Mouse (Mus musculus) right cerebral cortex, adult 18-20 months (tissue): ENCODE data around the gene Nanos3.

Experiments used
- DNase-seq: peaks from one replicate; pipeline ENCODE4 v3.0.0; 2022; ENCODE audit warnings: mixed read lengths

Nanos3 gene

DNA sequence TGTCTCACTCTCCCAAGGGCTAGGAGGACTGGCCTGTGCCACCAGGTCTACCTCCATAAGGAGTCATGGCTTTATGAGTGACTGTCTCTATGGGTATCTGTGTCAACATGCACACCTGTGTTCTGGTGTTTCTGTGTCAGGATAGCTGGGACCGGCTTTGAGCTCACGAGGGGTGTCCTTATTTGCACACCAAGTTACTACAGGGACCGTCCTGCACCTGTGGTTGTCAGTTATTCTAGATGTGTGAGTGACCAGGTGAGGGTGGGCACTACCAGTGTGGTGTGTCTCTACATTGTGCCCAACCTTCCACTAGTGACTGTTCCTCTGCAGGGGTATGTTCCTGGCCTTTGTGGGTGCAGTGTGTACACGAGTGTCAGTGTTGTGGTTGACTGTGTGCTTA is 2.2 kb downstream of the Nanos3 start:
- DNase-seq, result no peak

DNA sequence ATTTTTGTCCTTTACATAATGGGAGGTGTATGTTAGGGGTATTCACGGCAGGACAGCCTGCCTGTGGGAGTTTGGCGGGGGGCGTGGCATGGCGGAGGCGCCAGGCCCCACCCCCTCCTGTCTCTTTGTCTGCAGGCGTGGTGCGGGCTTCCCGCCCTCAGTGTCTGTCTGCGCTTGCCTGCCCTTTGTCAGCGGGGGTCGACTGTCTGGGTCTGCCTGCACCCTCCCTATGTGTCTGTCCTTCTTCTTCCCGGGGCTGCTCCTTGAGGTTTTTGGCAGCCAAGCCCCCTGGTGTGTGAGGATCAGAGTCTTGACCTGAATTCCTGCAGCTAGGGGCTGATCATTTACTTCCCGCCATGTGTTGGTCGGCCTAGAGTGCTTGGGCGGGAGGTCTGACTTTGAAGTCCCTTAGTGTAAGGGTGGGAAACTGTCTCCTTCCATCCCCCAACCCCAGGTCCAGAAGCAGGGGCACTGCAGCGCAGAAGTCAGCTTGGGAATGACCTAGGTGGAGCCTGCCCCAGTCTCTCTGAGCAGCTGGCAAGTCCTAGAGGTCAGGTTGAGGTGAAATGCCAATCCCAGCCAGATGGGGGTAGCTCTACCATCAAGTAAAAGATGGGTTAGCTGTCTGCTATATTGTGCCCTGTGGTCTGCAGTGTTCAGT is 4.4 kb downstream of the Nanos3 start:
- DNase-seq, result no peak

DNA sequence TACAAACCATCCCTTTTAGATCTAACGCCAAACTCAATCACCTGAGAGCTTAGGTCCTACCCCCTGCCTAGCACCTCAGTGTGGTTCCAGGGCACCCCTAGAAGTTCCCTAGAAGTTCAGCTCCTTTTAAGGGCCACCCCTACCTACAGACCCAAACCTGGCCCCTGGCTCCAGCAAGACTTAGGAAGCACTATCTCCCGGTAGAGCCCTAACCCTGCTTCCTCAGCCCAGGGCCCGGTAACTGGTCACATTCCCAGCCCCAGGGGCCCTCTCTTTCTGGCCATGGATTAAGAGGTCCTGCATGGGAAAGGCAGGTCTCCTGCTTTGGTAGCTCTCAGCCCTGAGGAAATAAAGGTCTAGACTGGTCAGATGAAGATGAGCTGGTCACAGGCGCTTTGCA is 5.1 kb downstream of the Nanos3 start:
- no peak for DNase-seq

DNA sequence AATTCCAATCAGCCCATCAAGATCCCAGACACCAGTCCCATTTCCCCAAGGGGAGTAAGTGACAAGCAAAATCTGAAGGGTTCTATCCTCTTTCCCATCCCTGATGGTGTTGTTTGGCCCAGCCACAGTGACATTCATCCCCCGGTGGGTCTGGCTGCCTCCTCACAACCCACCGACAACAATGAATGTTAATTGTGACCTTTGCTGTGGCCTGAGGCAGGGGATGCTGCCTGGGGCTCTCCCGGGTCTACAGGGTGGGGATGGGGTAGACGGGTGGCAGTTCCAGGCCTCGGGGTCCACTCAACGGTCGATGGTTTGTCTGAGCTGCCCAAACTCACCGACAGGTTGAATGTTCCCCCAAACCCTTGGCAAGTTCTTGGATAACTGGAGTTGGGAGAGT is 6.4 kb downstream of the Nanos3 start:
- no peak for DNase-seq

DNA sequence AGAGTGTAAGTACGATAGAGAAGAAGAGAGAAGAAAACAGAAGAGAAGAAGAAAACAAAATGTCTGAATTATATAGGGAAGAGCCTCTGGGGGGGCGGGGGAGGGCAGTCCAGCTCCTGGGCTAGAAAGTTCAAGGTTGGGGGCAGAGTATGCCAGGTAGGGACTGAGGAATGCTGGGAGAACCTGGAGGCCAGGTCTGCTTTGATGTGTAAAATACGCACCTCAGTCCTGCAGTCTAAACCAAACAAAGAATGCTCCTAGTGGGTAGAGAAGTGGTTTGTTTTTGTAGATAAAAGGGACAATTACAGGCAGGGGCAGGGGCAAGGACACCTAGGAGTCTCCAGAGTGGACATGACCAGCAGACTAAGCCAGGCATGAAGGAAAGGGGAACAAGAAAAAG is 7.6 kb downstream of the Nanos3 start:
- DNase-seq, result no peak

DNA sequence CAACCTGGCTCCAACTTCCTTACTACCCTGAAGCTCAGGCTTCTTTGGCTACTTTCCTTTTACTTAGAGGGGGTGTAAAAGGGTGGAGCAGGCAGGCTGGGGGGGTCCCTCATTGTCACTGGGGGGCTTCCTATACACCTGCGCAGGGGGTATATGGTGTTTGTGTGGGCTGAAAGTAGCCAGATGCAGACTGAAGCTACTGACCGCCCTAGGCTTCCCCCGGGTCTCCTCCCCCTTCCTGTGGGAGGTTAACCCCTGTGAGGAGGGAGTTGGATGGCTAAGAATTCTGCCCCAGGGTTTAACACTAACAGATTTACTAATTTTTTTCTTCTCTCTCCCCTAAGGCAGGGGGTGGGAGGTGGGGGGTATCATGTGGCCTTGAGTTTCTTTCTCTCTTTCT is 8.5 kb downstream of the Nanos3 start:
- DNase-seq, result no peak

DNA sequence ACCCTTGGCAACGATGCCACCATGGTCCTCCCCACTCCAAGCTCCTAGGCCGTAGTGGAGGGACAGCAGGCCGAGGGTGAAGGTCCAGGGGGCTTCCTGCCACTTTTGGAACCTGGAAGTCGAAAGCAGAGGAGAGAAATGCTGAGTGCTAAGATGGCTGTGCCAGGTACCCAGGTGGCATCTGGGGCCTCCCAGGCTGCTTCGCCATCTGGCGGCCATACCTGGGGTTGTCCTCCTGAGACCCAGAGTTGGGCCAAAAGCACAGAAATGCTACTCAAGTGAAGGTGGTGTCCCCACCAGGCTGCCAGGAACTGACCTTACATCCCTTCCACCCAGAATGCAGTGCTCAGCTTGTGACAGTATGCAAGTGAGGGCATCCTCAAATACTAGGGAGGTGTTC is 11.2 kb downstream of the Nanos3 start:
- DNase-seq, result no peak

DNA sequence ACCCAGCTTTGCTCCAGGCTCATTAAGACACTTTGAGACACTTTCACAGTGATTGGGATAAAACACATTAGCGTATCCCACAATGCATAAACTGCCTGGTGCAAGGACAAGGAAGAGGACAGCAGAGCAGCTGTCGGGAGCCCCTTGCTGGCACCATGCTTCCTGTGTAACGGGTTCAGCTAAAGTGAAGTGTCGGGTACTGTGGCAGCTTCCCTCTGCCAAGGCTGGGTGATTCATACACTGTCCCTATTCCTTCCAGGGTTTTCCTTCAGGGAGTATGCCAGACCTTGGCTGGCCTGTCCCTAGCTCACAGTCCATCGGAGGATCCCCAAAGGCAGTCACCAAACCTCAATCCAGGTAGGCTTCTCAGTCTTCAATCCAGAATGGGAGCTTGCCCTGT is 14.9 kb downstream of the Nanos3 start:
- no peak for DNase-seq

DNA sequence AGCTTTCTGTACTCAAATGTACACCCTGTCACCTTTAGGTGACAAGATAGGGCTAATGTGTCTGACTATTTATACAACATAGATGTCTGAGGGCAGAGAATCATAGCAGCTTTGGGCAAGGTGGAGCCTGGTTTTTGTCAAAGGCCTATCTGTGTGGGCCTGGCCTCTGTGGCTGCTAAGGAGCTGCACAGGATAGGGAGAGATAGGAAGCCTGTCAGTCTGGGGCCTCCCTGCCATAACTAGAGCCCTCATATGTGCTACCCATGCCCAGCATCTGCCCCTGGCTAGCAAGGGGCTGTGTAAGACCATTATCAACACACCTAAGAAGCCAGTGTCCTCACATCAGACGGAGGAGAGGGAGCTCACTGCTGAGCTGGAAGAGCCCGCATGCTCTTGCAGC is 17.3 kb downstream of the Nanos3 start:
- DNase-seq, result no peak

DNA sequence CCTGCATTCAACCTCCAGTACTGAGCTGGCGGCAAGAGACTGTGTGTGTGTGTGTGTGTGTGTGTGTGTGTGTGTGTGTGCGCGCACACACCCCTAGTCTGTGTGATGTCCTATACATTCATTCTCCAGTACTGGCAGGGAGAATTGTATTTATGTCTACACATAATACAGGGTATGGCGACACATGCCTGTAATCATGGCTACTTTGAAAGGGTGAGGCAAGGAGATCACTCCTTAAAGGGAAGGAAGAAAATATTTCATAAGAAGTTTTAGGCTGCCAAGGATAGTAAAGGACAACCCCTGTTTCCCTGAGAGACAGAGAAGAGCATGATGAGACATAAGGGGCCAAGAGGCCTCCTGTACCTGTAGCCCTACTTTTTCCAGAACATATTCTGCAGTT is 27.4 kb downstream of the Nanos3 start:
- DNase-seq, result no peak

DNA sequence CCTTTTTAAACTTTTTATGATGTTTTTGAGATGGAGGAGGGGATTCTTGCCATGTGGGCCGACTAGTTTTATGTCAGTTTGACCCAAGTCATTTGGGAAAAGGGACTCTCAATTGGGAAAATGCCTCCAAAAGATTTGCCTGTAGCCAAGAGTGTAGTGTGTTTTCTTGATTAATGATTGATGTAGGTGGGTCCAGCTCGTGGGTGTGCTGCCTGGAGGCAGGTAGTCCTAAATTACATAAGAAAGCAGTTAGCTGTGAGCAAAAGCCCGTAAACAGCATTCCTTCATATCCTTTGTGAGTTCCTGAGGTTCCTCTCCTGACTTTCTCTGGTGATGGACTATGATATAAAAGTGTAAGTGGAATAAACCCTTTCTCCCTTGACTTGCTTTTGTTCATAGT is 35.8 kb downstream of the Nanos3 start:
- no peak for DNase-seq

DNA sequence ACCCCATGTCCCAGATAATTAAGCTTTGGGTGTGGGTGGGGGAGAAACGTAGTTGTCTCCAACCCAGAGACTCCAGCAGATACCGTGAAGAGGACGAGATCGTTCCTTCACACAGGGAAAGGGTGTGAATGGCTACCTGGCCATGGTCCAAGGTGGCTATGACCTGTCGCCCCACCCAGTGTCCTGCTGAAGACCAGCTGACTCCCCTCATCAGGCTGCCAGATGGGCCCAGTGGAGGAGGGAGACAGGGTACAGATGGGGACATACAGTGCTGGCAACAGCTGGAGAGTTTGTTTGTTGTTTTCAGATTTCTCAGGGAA is 36.5 kb downstream of the Nanos3 start:
- DNase-seq, result no peak

DNA sequence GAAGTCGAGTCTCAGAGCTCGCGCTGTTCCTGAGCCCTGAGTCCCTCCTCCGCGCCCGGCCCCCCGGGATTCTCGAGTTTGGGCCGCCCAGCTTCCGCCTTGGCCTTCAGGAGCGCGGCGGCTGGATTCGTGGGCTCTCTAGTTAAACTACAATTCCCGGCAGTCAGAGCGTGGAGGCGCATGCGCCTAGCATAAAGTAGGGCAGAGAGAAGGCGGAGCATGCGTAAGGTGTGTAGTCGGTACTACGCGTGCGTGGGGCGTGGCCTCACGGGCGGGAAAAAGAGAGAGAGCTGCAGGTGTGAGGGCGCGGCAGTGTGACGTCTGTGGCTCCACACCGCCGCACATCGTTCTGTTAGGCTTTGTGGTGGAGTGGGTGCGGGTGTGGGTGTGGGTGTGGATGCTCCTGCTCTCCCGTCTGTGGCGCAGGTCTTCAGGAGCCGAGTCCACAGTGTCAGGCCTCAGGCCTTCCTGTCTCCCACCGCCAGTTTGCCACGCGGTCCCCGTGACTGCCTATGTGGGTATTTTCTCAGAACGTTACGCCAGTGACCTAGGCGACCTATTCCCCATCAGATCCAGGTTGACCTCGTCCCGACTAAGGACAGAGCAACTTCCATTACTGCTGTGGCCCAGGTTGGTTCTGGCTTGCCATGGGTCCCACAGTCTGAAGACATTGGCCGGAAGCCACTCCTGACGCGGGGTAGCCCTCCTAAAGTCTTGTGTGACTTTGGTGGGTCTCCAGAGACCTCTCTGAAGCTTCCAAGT is 37.1 kb downstream of the Nanos3 start, which contains the start of the genes Cc2d1a and 4930432K21Rik:
Gene Cc2d1a, minus strand, starts transcription at position 168 of the 762 bp plus-strand sequence.
Gene 4930432K21Rik, plus strand, starts transcription at position 257 of the 762 bp plus-strand sequence.
- DNase-seq, result peak; percentile 97

DNA sequence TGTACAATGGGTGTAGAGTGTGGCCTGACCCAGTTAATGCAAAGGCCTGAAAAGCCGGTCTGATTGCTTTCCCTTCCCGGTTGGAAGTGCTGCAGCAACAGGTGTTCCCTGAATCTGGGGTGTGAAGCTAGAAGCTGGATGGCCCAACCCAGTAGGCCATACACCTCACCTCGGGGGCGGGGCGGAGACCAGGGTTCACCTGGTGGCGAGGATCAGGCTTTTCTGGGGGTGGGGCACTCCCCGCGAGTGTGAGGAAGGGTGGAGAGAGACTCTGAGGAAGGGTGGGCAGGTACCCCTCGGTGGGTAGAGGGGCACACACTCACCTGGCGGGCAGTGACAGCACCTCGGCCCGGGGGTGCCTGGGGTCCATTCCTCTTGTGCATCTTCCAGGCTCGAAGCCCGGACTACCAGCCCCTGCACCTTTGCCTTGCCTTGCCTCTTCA is 37.7 kb downstream of the Nanos3 start:
- no peak for DNase-seq

DNA sequence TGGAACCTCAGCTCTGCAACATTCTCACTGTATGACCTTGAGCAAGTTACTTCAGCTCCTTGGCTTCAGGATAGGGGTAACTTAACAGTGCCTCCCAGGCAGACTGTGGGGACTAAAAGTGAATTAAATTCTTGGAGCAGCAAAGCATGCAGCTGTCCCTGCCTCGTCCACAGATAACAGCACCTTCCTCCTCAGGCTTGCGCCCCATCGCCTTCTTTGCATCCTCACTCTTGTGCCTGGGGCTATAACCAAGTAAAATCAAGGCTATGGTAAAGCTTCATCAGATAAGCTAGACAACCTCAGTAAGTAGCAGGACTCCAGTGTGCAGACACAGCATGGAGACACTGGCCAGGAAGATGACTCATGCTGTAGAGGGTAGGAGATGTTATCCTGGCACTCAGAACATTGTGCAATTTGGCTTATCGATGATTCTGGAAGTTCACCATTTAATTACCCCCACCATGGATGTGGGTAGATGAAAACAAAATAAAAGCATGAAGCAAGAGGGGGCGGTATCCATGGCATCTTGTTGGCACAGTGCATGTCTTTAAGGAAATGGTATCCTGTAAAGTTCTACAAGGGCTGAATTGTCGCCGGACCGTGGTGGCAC is 40.3 kb downstream of the Nanos3 start:
- no peak for DNase-seq

DNA sequence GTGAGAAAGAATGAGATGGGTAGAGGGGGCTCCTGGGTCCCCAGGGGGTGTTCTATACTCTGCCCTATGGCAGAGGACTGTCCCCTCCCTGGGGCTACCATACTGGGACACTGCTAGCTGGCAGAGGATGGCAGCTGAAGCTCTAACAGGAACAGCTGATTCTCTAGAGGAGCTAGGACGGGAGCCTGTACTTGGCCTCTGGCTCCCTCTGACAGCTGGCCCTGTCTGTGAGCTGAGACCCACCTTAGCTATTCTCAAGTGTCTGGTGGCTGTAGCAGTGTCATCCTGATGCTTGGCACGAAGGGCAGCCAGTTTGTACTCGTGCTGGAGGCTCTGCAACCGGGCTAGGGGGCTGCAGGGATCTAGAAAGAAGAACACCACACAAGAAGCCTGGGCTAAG is 44.2 kb downstream of the Nanos3 start:
- no peak for DNase-seq

DNA sequence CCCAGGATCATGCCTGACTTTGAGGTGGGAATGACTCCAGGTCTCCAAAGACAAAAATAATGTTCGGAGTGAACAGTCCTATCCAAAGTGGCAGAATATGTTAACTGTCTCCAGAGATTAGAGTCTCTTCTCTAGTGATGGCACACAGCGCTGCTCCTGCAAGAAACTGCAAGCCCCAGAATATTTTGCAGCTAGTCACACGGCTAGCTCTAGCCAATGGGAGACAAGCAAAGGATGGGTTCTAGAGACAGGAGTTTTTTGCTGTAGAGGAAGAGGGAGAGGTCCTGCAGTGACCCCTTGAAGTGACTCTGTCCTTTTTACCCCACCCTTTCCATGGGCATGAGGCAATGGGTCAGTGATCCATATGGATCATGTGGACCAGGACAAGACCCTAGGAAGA is 47.2 kb downstream of the Nanos3 start:
- no peak for DNase-seq

DNA sequence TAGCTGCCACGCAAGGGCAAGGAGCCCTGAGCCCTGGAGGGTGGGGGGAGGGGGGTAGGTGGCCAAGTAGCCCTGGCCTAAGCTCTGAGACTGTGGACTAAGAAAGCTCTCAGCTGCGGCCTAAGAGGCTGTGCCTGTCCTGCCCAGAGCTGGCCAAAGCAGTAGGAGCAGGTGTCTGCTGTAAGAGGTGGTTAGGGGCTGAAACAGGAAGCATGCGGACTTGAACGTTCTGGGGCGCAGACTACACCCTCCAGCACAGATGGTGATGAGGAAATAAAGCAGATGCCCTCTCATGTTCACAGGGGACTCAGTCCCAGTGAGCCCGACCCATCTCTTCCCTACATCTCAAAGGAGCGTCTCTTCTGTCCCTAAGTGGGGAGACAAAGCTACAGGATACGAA is 52.8 kb downstream of the Nanos3 start:
- no peak for DNase-seq

DNA sequence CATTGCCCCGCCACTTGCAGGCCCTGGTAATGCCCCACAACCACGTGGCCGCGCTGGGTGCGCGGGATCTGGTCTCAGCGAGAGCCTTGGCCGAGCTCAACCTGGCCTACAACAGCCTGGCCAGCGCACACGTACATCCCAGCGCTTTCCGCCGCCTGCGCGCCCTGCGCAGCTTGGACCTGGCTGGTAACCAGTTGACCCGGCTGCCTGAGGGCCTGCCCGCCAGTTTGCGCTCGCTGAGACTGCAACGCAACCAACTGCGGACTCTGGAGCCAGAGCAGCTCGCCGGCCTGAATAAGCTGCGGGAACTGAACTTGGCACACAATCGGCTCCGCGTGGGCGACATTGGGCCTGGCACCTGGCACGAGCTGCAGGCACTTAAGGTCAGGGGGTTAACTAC is 54.2 kb downstream of the Nanos3 start:
- DNase-seq, result no peak

DNA sequence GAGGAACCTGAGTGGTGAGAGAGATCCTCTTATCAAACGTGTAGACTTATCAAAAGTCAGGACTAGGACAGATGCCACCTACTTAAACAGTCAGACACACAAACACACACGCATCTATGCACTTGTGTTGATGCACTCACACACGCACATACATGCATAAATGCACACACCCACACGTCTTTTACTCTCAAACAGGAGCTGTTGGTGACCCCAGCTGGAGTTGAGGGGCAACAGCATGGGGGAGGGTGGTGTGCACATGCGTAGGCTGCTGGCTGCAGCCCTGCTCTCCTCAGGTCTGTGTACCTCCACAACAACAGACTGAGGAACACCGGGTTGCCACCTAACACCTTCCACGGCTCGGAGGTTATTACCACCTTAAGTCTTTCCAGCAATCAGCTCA is 56.7 kb downstream of the Nanos3 start:
- no peak for DNase-seq

DNA sequence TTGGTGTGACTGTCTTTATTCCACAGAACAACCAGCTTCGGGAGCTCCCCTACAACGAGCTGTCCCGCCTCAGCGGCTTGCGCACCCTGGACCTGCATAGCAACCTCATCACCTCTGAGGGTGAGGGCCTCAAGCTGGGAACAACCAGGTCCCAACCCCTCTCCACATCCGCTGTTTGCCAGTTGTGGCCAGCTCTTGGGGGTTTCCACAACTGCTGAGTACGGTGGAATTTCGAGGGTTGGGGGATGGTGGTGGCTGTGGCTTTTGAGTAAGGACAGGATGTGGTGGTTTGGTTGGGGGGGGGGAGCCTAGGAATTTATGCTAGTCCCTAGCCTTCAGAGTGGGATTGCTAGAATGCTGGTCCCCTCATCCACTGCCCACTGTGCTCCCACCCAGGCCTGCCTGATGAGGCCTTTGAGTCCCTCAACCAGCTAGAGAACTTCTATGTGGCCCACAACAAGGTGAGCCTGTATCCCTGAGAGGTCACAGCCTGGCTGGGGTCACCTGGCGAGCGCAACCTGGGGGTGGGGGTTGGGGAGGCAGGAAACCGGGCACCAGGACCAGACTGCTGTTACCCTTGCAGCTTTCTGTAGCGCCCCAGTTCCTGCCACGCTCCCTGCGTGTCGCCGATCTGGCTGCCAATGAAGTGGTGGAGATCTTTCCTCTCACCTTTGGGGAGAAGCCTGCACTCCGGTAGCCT is 57.7 kb downstream of the Nanos3 start:
- DNase-seq, result no peak

DNA sequence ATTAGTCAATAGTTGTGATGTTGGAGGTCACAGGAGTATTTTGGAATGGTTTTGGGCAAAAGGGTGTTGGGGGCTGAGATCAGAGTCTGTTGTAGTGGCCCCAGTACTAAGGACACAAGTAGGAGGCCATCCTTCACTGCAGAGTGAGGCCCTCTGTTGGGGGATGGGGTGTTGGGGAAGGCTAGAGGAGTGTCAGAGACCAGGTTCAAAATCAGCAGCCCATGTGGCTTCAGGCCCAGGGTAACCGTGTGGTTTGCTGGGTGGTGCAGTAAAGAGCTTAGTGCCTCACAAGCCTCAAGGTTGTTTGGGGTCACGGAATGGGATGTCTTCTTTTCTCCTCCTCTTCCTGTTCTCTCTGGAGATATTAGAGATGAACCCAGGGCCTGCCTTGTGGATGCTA is 58.3 kb downstream of the Nanos3 start:
- no peak for DNase-seq

DNA sequence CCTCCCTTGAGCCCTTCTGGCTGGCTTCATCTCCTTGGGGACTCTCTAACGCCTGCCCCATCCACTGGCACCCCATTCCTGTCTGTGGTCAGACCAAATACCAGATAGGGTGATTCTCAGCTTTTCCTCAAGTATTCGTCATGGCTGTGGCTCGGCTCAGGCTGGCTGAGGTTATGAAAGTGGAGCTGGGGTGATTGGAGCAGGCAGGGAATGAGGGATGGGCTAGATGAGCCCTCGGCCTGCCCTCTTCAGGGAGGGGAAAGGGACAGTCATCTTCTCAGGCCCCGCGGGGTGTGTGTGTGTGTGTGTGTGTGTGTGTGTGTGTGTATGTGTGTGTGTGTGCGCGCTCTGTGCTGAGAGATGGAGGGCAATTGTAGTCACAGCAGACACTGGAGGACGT is 59.4 kb downstream of the Nanos3 start, which contains the start of gene Podnl1:
Gene Podnl1, plus strand, starts transcription at position 334 of the 400 bp plus-strand sequence.
- no peak for DNase-seq
